Mouse (Mus musculus) hindbrain, embryonic 13.5 days (tissue): Measurements from ENCODE around the gene Ikzf1. TPM values are rescaled to one million over a fixed set of nuclear protein-coding genes. Genes with fewer than 3 reads are reported as not detected.
A peak's percentile ranks its signal among the peaks of the same experiment; 100 is the strongest.

ENCODE experiments used
- ATAC-seq: fragments of 200-750 bp; cut with Nextera tagmentation; 2 replicates; pipeline ENCODE4 v1.8.0; 2017; ENCODE audit warnings: moderate TSS enrichment; ENCODE audit not compliant: low FRiP score
- H3K27ac ChIP-seq: fragments of 300-500 bp; sonication (generic); 2 replicates; pipeline ENCODE4 v1.5.1; 2015; ENCODE audit warnings: inconsistent platforms, mild to moderate bottlenecking, moderate library complexity
- H3K27me3 ChIP-seq: fragments of 300-500 bp; sonication (generic); 2 replicates; pipeline ENCODE4 v1.6.1; 2015; ENCODE audit warnings: mild to moderate bottlenecking, inconsistent platforms
- H3K36me3 ChIP-seq: fragments of 300-500 bp; sonication (generic); 2 replicates; pipeline ENCODE4 v1.6.1; 2015; ENCODE audit warnings: mild to moderate bottlenecking, inconsistent platforms
- H3K4me1 ChIP-seq: fragments of 300-500 bp; sonication (generic); replicated peaks from 2 replicates; pipeline ENCODE4 v1.6.1; 2015; ENCODE audit warnings: inconsistent platforms
- H3K4me2 ChIP-seq: fragments of 300-500 bp; sonication (generic); 2 replicates; pipeline ENCODE4 v1.6.1; 2015; ENCODE audit warnings: inconsistent platforms, mild to moderate bottlenecking, moderate library complexity
- H3K4me3 ChIP-seq: fragments of 300-500 bp; sonication (generic); 2 replicates; pipeline ENCODE4 v1.5.1; 2015; ENCODE audit warnings: mild to moderate bottlenecking, inconsistent platforms
- H3K9ac ChIP-seq: fragments of 300-500 bp; sonication (generic); 2 replicates; pipeline ENCODE4 v1.6.1; 2015; ENCODE audit warnings: mild to moderate bottlenecking, inconsistent platforms
- H3K9me3 ChIP-seq: fragments of 300-500 bp; sonication (generic); 2 replicates; pipeline ENCODE4 v1.6.1; 2016; ENCODE audit warnings: inconsistent platforms
- WGBS: fragments of 180-500 bp; shearing (Covaris S2); methylation state at CpG from one replicate; pipeline ENCODE4 v1.1.7; 2015; 5-methylcytosine and 5-hydroxymethylcytosine counted together
- polyA plus RNA-seq: library from polyadenylated mRNA; unstranded; fragments of >200 nt; fragmentation: Nextera tagmentation; extraction: Ambion mirVana; gene quantifications from 2 replicates; pipeline ENCODE4 v1.2.1, GENCODE M21; 2015

Ikzf1 gene
- polyA plus RNA-seq, 1 experiment from 2014 or later = 1.1 TPM

- Histone ChIP-seq H3K4me3 (no peak overlapping the region), H3K36me3 (no peaks in the 10 kb centered on the region), H3K9ac (no peak overlapping the region), H3K4me2 (no peak overlapping the region), H3K27me3 (no peaks in the 10 kb centered on the region), H3K9me3 (no peaks in the 10 kb centered on the region), H3K27ac (no peak overlapping the region), H3K4me1 (no peaks in the 10 kb centered on the region)
- WGBS = 83% methylated on average over 3 of the region's 3 CpGs
- ATAC-seq = no peak
These were observed 92.4 kb downstream of the Ikzf1 start for GRCm38 (mm10) chr11:11777246-11777645.

GRCm38 (mm10) chr11:11777796-11778195, 93.0 kb downstream of the Ikzf1 start:
- no peak overlapping the region for H3K4me2 ChIP-seq
- no peak overlapping the region for H3K9ac ChIP-seq
- H3K36me3 ChIP-seq = no peaks in the 10 kb centered on the region
- H3K27me3 ChIP-seq = no peaks in the 10 kb centered on the region
- 91% methylated on average over 2 of the region's 2 CpGs for WGBS
- ATAC-seq = no peak
- H3K27ac ChIP-seq = no peak overlapping the region
- H3K4me3 ChIP-seq = no peak overlapping the region
- H3K4me1 ChIP-seq = no peaks in the 10 kb centered on the region
- H3K9me3 ChIP-seq = no peaks in the 10 kb centered on the region

GRCm38 (mm10) chr11:11778345-11778744, 93.5 kb downstream of the Ikzf1 start:
- ATAC-seq = no peak
- WGBS = 96% methylated on average over 6 of the region's 6 CpGs
- Histone ChIP-seq H3K4me2 (no peak overlapping the region), H3K4me1 (no peaks in the 10 kb centered on the region), H3K36me3 (no peaks in the 10 kb centered on the region), H3K9me3 (no peaks in the 10 kb centered on the region), H3K27ac (no peak overlapping the region), H3K27me3 (no peaks in the 10 kb centered on the region), H3K4me3 (no peak overlapping the region), H3K9ac (no peak overlapping the region)

GRCm38 (mm10) chr11:11781728-11782127, 96.9 kb downstream of the Ikzf1 start:
- H3K4me1 ChIP-seq = no peaks in the 10 kb centered on the region

GRCm38 (mm10) chr11:11785457-11785856, 100.7 kb downstream of the Ikzf1 start:
- H3K36me3 ChIP-seq = no peaks in the 10 kb centered on the region
- 59% methylated on average over 6 of the region's 6 CpGs for WGBS

More at GRCm38 (mm10) chr11:11781728-11782127, 96.9 kb downstream of the Ikzf1 start:
- 89% methylated on average over 8 of the region's 8 CpGs for WGBS
- Histone ChIP-seq H3K4me3 (no peak overlapping the region), H3K9me3 (no peaks in the 10 kb centered on the region), H3K27ac (no peak overlapping the region), H3K4me2 (no peak overlapping the region), H3K36me3 (no peaks in the 10 kb centered on the region), H3K9ac (no peak overlapping the region), H3K27me3 (no peaks in the 10 kb centered on the region)
- no peak for ATAC-seq

GRCm38 (mm10) chr11:11788521-11788974, 103.7 kb downstream of the Ikzf1 start:
- ATAC-seq = peak; percentile 97
- H3K4me2 ChIP-seq = peak overlapping the region; percentile 41
- H3K36me3 ChIP-seq = no peaks in the 10 kb centered on the region
- no peak overlapping the region for H3K9ac ChIP-seq
- under 1% methylated on average over 8 of the region's 8 CpGs for WGBS
- peaks cover 6% of the 10 kb centered on the region; the same call in 1 of the 2 replicates for H3K4me1 ChIP-seq
- no peak overlapping the region for H3K27ac ChIP-seq
- no peaks in the 10 kb centered on the region for H3K27me3 ChIP-seq
- no peak overlapping the region for H3K4me3 ChIP-seq
- no peaks in the 10 kb centered on the region for H3K9me3 ChIP-seq

More at GRCm38 (mm10) chr11:11785457-11785856, 100.7 kb downstream of the Ikzf1 start:
- no peaks in the 10 kb centered on the region for H3K9me3 ChIP-seq
- no peak overlapping the region for H3K27ac ChIP-seq
- no peaks in the 10 kb centered on the region for H3K27me3 ChIP-seq
- H3K9ac ChIP-seq = no peak overlapping the region; the same call in 1 of the 2 replicates
- peaks cover 6% of the 10 kb centered on the region; the same call in 1 of the 2 replicates for H3K4me1 ChIP-seq
- no peak overlapping the region for H3K4me3 ChIP-seq
- H3K4me2 ChIP-seq = no peak overlapping the region
- no peak for ATAC-seq

GRCm38 (mm10) chr11:11794626-11795025, 109.8 kb downstream of the Ikzf1 start:
- Histone ChIP-seq H3K4me2 (no peak overlapping the region), H3K36me3 (peaks cover 5% of the 10 kb centered on the region; the same call in 1 of the 2 replicates), H3K4me1 (no peaks in the 10 kb centered on the region), H3K9ac (no peak overlapping the region), H3K27ac (no peak overlapping the region), H3K9me3 (no peaks in the 10 kb centered on the region), H3K4me3 (no peak overlapping the region), H3K27me3 (no peaks in the 10 kb centered on the region)
- WGBS = 95% methylated on average over 1 of the region's 1 CpGs
- no peak for ATAC-seq

- Histone ChIP-seq H3K27ac (no peak overlapping the region), H3K36me3 (peaks cover 25% of the 10 kb centered on the region), H3K4me3 (no peak overlapping the region), H3K27me3 (no peaks in the 10 kb centered on the region), H3K9me3 (no peaks in the 10 kb centered on the region), H3K9ac (no peak overlapping the region), H3K4me2 (no peak overlapping the region), H3K4me1 (no peaks in the 10 kb centered on the region)
- no peak for ATAC-seq
- WGBS = 100% methylated on average over 1 of the region's 1 CpGs
These were observed 113.9 kb downstream of the Ikzf1 start for GRCm38 (mm10) chr11:11798690-11799089.

GRCm38 (mm10) chr11:11800304-11800703, 115.5 kb downstream of the Ikzf1 start:
- Histone ChIP-seq H3K4me3 (no peak overlapping the region), H3K36me3 (peaks cover 25% of the 10 kb centered on the region), H3K27me3 (no peaks in the 10 kb centered on the region), H3K9me3 (no peaks in the 10 kb centered on the region), H3K27ac (no peak overlapping the region), H3K4me1 (no peaks in the 10 kb centered on the region), H3K9ac (no peak overlapping the region), H3K4me2 (no peak overlapping the region)
- no peak for ATAC-seq
- 93% methylated on average over 3 of the region's 3 CpGs for WGBS

GRCm38 (mm10) chr11:11801067-11801466, 116.3 kb downstream of the Ikzf1 start:
- Histone ChIP-seq H3K9ac (no peak overlapping the region), H3K36me3 (peaks cover 25% of the 10 kb centered on the region), H3K27me3 (no peaks in the 10 kb centered on the region), H3K9me3 (no peaks in the 10 kb centered on the region), H3K4me3 (no peak overlapping the region), H3K4me2 (no peak overlapping the region), H3K27ac (no peak overlapping the region), H3K4me1 (no peaks in the 10 kb centered on the region)
- no peak for ATAC-seq
- WGBS = 96% methylated on average over 9 of the region's 9 CpGs

GRCm38 (mm10) chr11:11804421-11804820, 119.6 kb downstream of the Ikzf1 start:
- Histone ChIP-seq H3K9ac (no peak overlapping the region), H3K27me3 (no peaks in the 10 kb centered on the region), H3K27ac (no peak overlapping the region), H3K36me3 (peaks cover 20% of the 10 kb centered on the region), H3K9me3 (no peaks in the 10 kb centered on the region), H3K4me3 (no peak overlapping the region), H3K4me2 (no peak overlapping the region), H3K4me1 (peaks cover 5% of the 10 kb centered on the region)
- ATAC-seq = no peak
- WGBS = 90% methylated on average over 5 of the region's 5 CpGs

- H3K4me3 ChIP-seq = no peak overlapping the region
- no peak overlapping the region for H3K4me2 ChIP-seq
- no peak overlapping the region for H3K27ac ChIP-seq
- peaks cover 19% of the 10 kb centered on the region for H3K36me3 ChIP-seq
- ATAC-seq = no peak
- WGBS = 97% methylated on average over 4 of the region's 4 CpGs
- no peaks in the 10 kb centered on the region for H3K9me3 ChIP-seq
- peaks cover 13% of the 10 kb centered on the region for H3K4me1 ChIP-seq
- no peak overlapping the region for H3K9ac ChIP-seq
- no peaks in the 10 kb centered on the region for H3K27me3 ChIP-seq
These were observed 121.1 kb downstream of the Ikzf1 start for GRCm38 (mm10) chr11:11805951-11806350.

- peak overlapping the region; percentile 84 for H3K9ac ChIP-seq
- 11% methylated on average over 25 of the region's 25 CpGs for WGBS
- no peak for ATAC-seq
- peak overlapping the region; percentile 97; the same call in 1 of the 2 replicates for H3K27ac ChIP-seq
- no peaks in the 10 kb centered on the region for H3K36me3 ChIP-seq
- peak overlapping the region; percentile 56 for H3K4me3 ChIP-seq
- H3K4me2 ChIP-seq = peak overlapping the region; percentile 76
- no peaks in the 10 kb centered on the region for H3K9me3 ChIP-seq
- H3K4me1 ChIP-seq = peaks cover 15% of the 10 kb centered on the region
- no peaks in the 10 kb centered on the region for H3K27me3 ChIP-seq
These were observed 123.4 kb downstream of the Ikzf1 start for GRCm38 (mm10) chr11:11808035-11808819.
